Mouse (Mus musculus) heart, postnatal 0 days (tissue): ENCODE data around the gene Galns. TPM values are rescaled to one million over a fixed set of nuclear protein-coding genes. Genes with fewer than 3 reads are reported as not detected.

ENCODE experiments used
- ATAC-seq: fragments of 200-750 bp; cut with Nextera tagmentation; 2 replicates; pipeline ENCODE4 v1.8.0; 2017; ENCODE audit warnings: low read depth, moderate number of reproducible peaks, moderate library complexity; ENCODE audit not compliant: insufficient read depth
- DNase-seq: peaks from one replicate; pipeline ENCODE4 v3.0.0-alpha.2; 2016; ENCODE audit warnings: low spot score
- H3K27ac ChIP-seq: fragments of 300-500 bp; sonication (generic); 2 replicates; pipeline ENCODE4 v1.5.1; 2014; ENCODE audit warnings: low read depth, mild to moderate bottlenecking
- H3K27me3 ChIP-seq: fragments of 300-500 bp; sonication (generic); 2 replicates; pipeline ENCODE4 v1.6.1; 2014; ENCODE audit warnings: low read length, mixed read lengths; ENCODE audit not compliant: control insufficient read depth, insufficient read depth
- H3K36me3 ChIP-seq: fragments of 300-500 bp; sonication (generic); replicated peaks from 2 replicates; pipeline ENCODE4 v1.6.1; 2014; ENCODE audit warnings: low read length, mixed read lengths; ENCODE audit not compliant: control insufficient read depth, insufficient read depth
- H3K4me1 ChIP-seq: fragments of 300-500 bp; sonication (generic); 2 replicates; pipeline ENCODE4 v1.6.1; 2014; ENCODE audit warnings: antibody characterized with exemption; ENCODE audit not compliant: control insufficient read depth, insufficient read depth
- H3K4me2 ChIP-seq: fragments of 300-500 bp; sonication (generic); 2 replicates; pipeline ENCODE4 v1.6.1; 2014; ENCODE audit warnings: low read depth, mild to moderate bottlenecking, low read length, moderate library complexity
- H3K4me3 ChIP-seq: fragments of 300-500 bp; sonication (generic); 2 replicates; pipeline ENCODE4 v1.5.1; 2014; ENCODE audit warnings: low read depth, low read length
- H3K9ac ChIP-seq: fragments of 300-500 bp; sonication (generic); replicated peaks from 2 replicates; pipeline ENCODE4 v1.6.1; 2014; ENCODE audit warnings: low read depth, low read length, mixed read lengths
- H3K9me3 ChIP-seq: fragments of 300-500 bp; sonication (generic); replicated peaks from 2 replicates; pipeline ENCODE4 v1.6.1; 2016; ENCODE audit warnings: low read length; ENCODE audit not compliant: control insufficient read depth
- CTCF ChIP-seq: IDR thresholded peaks from 2 replicates; pipeline ENCODE4 v1.5.1; 2016; ENCODE audit warnings: antibody characterized with exemption, control low read depth, low read depth
- EP300 ChIP-seq: IDR thresholded peaks from 2 replicates; pipeline ENCODE4 v1.6.1; 2016; ENCODE audit warnings: antibody characterized with exemption, low read depth
- WGBS: fragments of 180-500 bp; shearing (Covaris S2); extraction: QIAGEN DNeasy Blood & Tissue Kit; methylation state at CpG from one replicate; pipeline ENCODE4 v1.1.7; 2014; 5-methylcytosine and 5-hydroxymethylcytosine counted together
- polyA plus RNA-seq: library from polyadenylated mRNA; unstranded; fragments of >200 nt; fragmentation: Nextera tagmentation; extraction: Ambion mirVana; gene quantifications from 2 replicates; pipeline ENCODE4 v1.2.1, GENCODE M21; 2015
- total RNA-seq: library from RNA; depleted of rRNA; stranded (reverse); fragments of >200 nt; gene quantifications from 2 replicates; pipeline ENCODE4 v1.2.3, GENCODE M21; 2014; ENCODE audit warnings: low replicate concordance

Gene Galns
- total and polyA plus RNA-seq, 2 experiments from 2014 or later: 7.2 to 11.6 TPM

DNA sequence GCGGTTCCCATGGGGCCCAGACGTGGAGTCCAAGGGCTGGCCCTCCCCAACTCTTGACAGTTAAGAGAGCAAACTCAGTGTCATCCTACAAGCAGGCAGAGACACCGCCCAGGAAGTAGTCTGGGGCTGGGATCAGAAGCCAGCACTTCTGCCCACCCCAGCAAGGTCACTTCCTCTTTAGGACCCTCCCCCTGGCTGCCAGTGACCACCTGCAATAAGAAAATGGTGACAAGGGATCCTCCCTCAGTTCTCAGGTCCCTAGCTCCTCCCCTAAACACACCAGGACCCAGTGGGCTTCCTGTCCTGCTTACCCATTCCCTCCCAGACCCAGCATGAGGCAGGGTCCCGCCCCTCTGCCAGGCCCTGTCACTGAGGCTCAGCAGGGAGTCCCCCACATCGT lies 63.4 kb downstream of the Galns start:
- 39% methylated on average over 5 of the region's 5 CpGs for WGBS
- peak overlapping the region; percentile 67 for H3K4me2 ChIP-seq
- ATAC-seq: no peak

DNA sequence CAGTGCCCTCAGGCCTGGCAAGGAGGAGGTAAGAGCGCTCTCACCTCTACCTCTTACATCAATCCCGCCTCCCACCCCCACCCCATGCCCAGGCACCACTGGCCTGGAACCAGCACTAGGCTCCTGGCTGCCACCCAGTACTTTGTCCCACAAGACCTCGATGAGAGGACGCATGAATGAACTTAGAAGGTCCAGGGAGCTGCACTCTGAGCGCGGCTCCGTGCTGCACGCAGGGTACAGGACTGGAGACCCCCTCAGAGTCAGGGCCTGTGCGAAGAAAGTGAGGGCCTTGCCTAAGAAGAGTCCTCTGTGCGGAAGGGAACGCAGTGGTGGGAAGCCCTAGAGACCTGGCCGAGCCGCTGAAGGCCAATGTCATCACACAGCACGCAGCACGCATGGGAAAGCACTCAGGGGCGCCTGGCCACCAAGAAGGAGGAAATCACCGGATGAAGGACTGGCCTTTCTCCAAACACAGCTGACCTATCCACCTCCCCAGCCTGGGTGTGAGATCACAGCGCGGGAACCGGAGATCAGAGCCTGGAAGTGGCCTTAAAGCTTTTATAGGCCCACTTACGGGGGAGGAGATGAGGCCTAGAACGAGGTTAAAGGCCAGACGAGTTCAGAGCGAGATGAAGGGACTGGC lies 64.3 kb downstream of the Galns start:
- Histone ChIP-seq H3K27me3 (no peaks in the 10 kb centered on the region), H3K27ac (peak overlapping the region; percentile 63), H3K36me3 (no peaks in the 10 kb centered on the region), H3K4me3 (no peak overlapping the region), H3K4me1 (peaks cover 23% of the 10 kb centered on the region), H3K4me2 (peak overlapping the region; percentile 67), H3K9me3 (no peaks in the 10 kb centered on the region), H3K9ac (no peak overlapping the region; the same call in 1 of the 2 replicates)
- DNase-seq: peak; percentile 69
- TF ChIP-seq EP300 (peak; percentile 72), CTCF (no peak)
- 36% methylated on average over 24 of the region's 24 CpGs for WGBS
- ATAC-seq: peak; percentile 12; the same call in 1 of the 2 replicates

More for the DNA sequence above, 63.4 kb downstream of the Galns start:
- Histone ChIP-seq H3K27me3 (no peaks in the 10 kb centered on the region), H3K9ac (no peak overlapping the region; the same call in 1 of the 2 replicates), H3K27ac (peak overlapping the region; percentile 63), H3K36me3 (no peaks in the 10 kb centered on the region), H3K4me1 (peaks cover 23% of the 10 kb centered on the region), H3K4me3 (peak overlapping the region; percentile 6; the same call in 1 of the 2 replicates), H3K9me3 (no peaks in the 10 kb centered on the region)
- no peak for DNase-seq
- TF ChIP-seq EP300 (no peak), CTCF (no peak)

DNA sequence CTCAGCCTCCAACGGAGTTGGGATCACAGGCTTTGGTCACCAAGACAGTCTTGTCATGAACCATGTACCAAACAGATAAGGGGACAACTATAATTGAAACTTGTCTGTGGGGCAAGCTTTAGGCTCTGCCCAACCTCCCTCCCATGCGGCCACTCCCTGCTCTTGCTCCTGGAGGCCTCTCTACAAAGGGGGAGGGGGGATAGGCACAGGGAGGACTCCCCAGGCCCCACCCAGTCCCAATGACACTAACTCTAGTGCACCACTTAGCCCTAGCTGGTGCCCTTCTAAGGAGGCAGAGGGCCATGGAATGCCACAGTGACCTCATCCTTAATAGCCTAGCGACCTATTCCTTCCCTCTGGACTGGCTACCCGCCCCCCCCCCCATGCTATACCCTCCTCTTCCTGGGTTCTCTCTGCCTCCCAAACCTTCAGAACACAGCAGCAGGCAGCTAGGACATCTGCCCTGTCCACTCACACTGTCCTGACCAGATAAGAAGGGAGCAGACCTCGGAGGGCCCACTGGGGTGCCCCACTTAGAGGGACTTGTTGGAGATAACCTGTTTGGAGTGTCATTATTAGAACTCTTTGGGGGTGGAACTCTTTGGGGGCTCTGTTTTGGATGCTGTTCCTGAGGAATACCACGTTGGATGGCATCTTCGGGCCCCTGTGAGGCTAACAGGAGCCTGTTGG lies 65.1 kb downstream of the Galns start:
- no peak overlapping the region; the same call in 1 of the 2 replicates for H3K9ac ChIP-seq
- no peak overlapping the region for H3K4me3 ChIP-seq
- peaks cover 23% of the 10 kb centered on the region for H3K4me1 ChIP-seq
- no peaks in the 10 kb centered on the region for H3K27me3 ChIP-seq
- WGBS: 51% methylated on average over 6 of the region's 7 CpGs
- no peaks in the 10 kb centered on the region for H3K36me3 ChIP-seq
- no peaks in the 10 kb centered on the region for H3K9me3 ChIP-seq
- H3K27ac ChIP-seq: peak overlapping the region; percentile 63
- ATAC-seq (peak; percentile 22; the same call in 1 of the 2 replicates), DNase-seq (no peak)
- peak overlapping the region; percentile 67 for H3K4me2 ChIP-seq
- no peak for TF ChIP-seq CTCF
- TF ChIP-seq EP300: no peak

DNA sequence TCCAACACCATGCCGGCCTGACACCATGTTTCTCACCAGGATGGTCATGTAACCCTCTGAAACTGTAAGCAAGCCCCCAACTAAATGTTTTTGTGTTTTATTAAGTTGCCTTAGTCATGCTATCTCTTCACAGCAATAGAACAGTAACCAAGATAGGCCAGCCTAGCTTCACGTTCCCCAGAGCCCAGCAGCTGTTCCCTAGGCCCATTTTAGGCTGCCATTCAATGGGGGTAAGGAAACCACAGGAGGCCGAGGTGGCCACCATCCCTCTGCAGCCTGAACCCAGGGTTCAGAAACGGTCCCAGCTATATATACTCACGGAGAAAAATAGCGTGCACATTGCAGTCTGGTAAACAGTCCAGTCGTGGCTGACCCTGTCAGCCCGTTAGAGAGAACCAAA lies 67.1 kb downstream of the Galns start:
- Histone ChIP-seq H3K4me3 (no peak overlapping the region), H3K9ac (no peak overlapping the region), H3K4me1 (peaks cover 23% of the 10 kb centered on the region), H3K27me3 (no peaks in the 10 kb centered on the region), H3K9me3 (no peaks in the 10 kb centered on the region), H3K36me3 (no peaks in the 10 kb centered on the region), H3K27ac (no peak overlapping the region), H3K4me2 (no peak overlapping the region)
- no peak for DNase-seq
- no peak for ATAC-seq
- TF ChIP-seq CTCF (no peak), EP300 (no peak)
- 82% methylated on average over 8 of the region's 8 CpGs for WGBS

DNA sequence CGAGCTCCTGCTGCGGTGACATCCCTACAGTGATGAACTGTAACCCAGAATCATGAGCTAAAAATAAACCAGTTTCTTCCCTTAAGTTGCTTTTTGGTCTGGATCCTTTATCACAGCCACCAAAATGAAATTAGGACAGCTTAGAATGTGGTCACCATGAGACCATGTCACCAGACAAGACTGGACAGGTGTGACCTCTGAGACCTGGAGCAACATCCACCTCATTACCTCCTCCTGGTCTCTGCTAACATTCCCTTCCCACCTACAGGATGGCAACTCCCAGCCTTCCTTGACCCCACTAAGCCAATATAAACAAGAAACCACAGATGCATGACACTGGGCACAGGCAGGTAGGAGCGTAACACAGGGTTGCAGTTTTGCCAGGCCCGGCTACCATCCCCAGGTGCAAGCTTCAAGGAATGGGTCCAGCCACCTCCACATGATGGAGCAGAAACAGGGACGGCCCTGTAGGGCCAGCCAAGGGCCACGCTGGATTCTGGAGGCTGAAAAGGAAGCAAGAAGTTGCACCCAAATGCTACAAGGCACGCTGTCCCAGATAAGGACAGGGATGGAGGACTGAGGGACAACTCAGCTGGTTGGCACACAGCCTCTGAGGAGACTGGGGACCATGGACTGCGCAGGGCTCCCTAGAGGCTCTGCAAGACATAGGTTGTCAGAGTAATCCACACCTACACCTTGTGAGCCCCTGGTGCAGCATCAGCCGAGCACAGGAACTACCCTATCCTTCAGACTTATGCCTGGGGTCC lies 72.8 kb downstream of the Galns start:
- ATAC-seq: no peak
- H3K9me3 ChIP-seq: no peaks in the 10 kb centered on the region
- 80% methylated on average over 9 of the region's 9 CpGs for WGBS
- H3K36me3 ChIP-seq: no peaks in the 10 kb centered on the region
- H3K4me3 ChIP-seq: no peak overlapping the region
- no peak for DNase-seq
- TF ChIP-seq CTCF: no peak
- no peak for TF ChIP-seq EP300
- no peak overlapping the region for H3K27ac ChIP-seq
- 0 out of 2 replicates have a peak, but pooled peaks cover 10% of the 10 kb centered on the region for H3K4me1 ChIP-seq
- H3K27me3 ChIP-seq: no peaks in the 10 kb centered on the region
- H3K4me2 ChIP-seq: no peak overlapping the region
- H3K9ac ChIP-seq: no peak overlapping the region
